Mouse (Mus musculus): ENCODE measurements around the gene Rnf38.

DNA sequence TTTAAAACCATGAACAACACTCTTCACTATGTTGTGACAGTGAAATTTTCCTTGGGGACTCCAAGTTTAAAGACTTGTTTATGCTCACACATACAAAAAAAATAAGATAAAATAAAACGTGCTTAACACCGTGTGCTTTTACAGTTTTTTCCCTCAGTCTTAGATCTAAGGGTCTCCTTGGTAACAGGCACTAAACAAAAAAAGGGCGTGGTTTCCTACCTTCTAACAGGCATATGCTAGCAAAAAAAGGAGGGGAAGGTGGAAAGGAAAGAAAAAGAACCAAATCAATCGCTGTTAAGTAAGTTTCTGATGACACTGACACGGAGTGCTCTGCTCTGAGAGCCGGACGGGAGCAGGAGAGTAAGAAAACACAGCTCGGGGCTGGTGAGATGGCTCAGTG, 73.8 kb downstream of the Rnf38 start:
- TF ChIP-seq CTCF (IDR thresholded peaks at IDR 0.05; ENCODE audit: borderline replicate concordance, insufficient read depth, low read depth, low read length): no peak
- no peak for TF ChIP-seq POLR2A (IDR thresholded peaks at IDR 0.05; ENCODE audit: borderline replicate concordance, insufficient read depth, low read length)

All from cerebellum, adult 2 months (tissue).